ENCODE assay signal across 14 mouse cellular contexts in the genomic region with DNA sequence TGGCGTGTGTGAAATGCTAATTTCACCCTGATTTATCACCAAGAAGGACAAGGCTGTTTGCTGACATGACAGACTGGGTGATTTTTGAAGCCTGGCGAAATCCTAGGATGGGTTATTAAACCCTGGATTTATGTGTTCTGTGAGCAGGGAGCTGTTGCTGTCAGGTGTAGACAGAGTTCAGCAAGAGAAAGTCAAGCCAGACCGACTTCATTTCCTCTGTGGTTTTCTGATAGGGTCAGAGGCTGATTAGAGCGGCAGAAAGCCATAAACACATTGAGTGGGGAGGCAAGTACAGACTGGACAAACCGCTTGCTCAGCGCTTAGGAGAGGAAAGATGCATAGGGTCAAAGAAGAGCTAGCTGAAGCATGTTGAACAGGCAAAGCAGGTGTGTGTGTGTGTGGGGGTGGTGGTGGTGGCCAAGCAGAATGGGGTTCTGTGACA.
DNase-seq lines count a peak whose midpoint lies in the region; ATAC-seq and TF ChIP-seq lines count a peak whose summit lies in the region.
"Had no signal": no experiment of that assay in that cellular context is flagged by ENCODE, and none has a peak within 500 bp of the region (broad histone marks: within the 10 kb centered on the region; RNA-seq: fewer than 3 reads in every experiment).

No protein-coding gene starts in this region.

- DNase-seq in kidney, adult 18-20 months, result no peak
- DNase-seq in urinary bladder, postnatal 36 days (ENCODE audit: low spot score in 2 of 2), result peak; percentile 52 to 55
- no peak for DNase-seq in urinary bladder, postnatal 4 days (ENCODE audit: low spot score in 2 of 2)
- DNase-seq in kidney, postnatal 0 days (ENCODE audit: low spot score), result peak; percentile 89
- peak; percentile 16 for DNase-seq in yolk sac, embryonic 10.5 days (ENCODE audit: low spot score)
- no peak for DNase-seq in right cerebral cortex, adult 2 months (ENCODE audit: low spot score in 2 of 2)
- no peak for DNase-seq in layer of hippocampus, adult 18-20 months (ENCODE audit: low spot score in 2 of 2)
- DNase-seq: cerebellum, adult 18-20 months; left cerebral cortex, postnatal 4 days; lung, postnatal 4 days; thymus, adult 2 months had no signal

- no peaks in the 10 kb centered on the region for H3K27me3 ChIP-seq in kidney, embryonic 14.5 days (ENCODE audit: control insufficient read depth, insufficient read depth, low read length)
- H3K27me3 ChIP-seq in kidney, postnatal 0 days (ENCODE audit: insufficient read depth, low read length), result no peaks in the 10 kb centered on the region
- H3K27me3 ChIP-seq: liver, embryonic 15.5 days had no signal

- ATAC-seq in kidney, embryonic 14.5 days (ENCODE audit: low FRiP score, low TSS enrichment), result peak; percentile 74
- ATAC-seq in kidney, postnatal 0 days (replicated peaks; ENCODE audit: low FRiP score, low read depth), result peak; percentile 48

- H3K4me2 ChIP-seq in kidney, embryonic 14.5 days (replicated peaks; ENCODE audit: low read depth, low read length), result no peak overlapping the region
- no peak overlapping the region for H3K4me2 ChIP-seq in kidney, postnatal 0 days (ENCODE audit: low read length)
- H3K4me2 ChIP-seq: liver, embryonic 15.5 days had no signal

- H3K9ac ChIP-seq in kidney, embryonic 14.5 days (ENCODE audit: low read depth, low read length), result no peak overlapping the region
- no peak overlapping the region for H3K9ac ChIP-seq in kidney, postnatal 0 days (ENCODE audit: low read depth, low read length)
- H3K9ac ChIP-seq: liver, embryonic 15.5 days had no signal

- H3K9me3 ChIP-seq in kidney, embryonic 14.5 days (ENCODE audit: control insufficient read depth, low read length), result no peaks in the 10 kb centered on the region
- no peaks in the 10 kb centered on the region for H3K9me3 ChIP-seq in kidney, postnatal 0 days (replicated peaks; ENCODE audit: low read length)
- H3K9me3 ChIP-seq: forebrain, embryonic 10.5 days; liver, embryonic 15.5 days had no signal

- peaks cover 31% of the 10 kb centered on the region for H3K4me1 ChIP-seq in kidney, embryonic 14.5 days (ENCODE audit: control insufficient read depth, insufficient read depth, low read length)
- H3K4me1 ChIP-seq in kidney, postnatal 0 days (replicated peaks; ENCODE audit: insufficient read depth, low read length), result peaks cover 20% of the 10 kb centered on the region
- H3K4me1 ChIP-seq: liver, embryonic 15.5 days had no signal

- H3K27ac ChIP-seq in kidney, embryonic 14.5 days (ENCODE audit: low read depth, low read length), result no peak overlapping the region; the same call in 1 of the 2 replicates
- no peak overlapping the region; the same call in 1 of the 2 replicates for H3K27ac ChIP-seq in kidney, postnatal 0 days
- H3K27ac ChIP-seq: forebrain, embryonic 10.5 days; liver, embryonic 15.5 days had no signal

- H3K4me3 ChIP-seq in kidney, embryonic 14.5 days (ENCODE audit: low read length), result no peak overlapping the region
- H3K4me3 ChIP-seq in kidney, postnatal 0 days (replicated peaks; ENCODE audit: low read depth, low read length), result no peak overlapping the region
- H3K4me3 ChIP-seq: forebrain, embryonic 10.5 days; liver, embryonic 15.5 days had no signal

- no peaks in the 10 kb centered on the region for H3K36me3 ChIP-seq in kidney, embryonic 14.5 days (ENCODE audit: control insufficient read depth, insufficient read depth, low read length)
- no peaks in the 10 kb centered on the region for H3K36me3 ChIP-seq in kidney, postnatal 0 days (ENCODE audit: insufficient read depth, low read length)
- H3K36me3 ChIP-seq: forebrain, embryonic 10.5 days; liver, embryonic 15.5 days had no signal

- 8% methylated on average over 6 of the region's 6 CpGs for WGBS in kidney, embryonic 14.5 days
- WGBS in kidney, postnatal 0 days, result 20% methylated on average over 6 of the region's 6 CpGs

- no peak for TF ChIP-seq CTCF in kidney, postnatal 0 days (IDR thresholded peaks at IDR 0.05; ENCODE audit: low read depth)

Comparison
In these comparisons a context has a peak if more than half of its experiments do, and no peak if none do; other contexts are left out.
1. DNase-seq: peak in urinary bladder, postnatal 36 days (2 of 2), kidney, postnatal 0 days (single experiment) and yolk sac, embryonic 10.5 days (single experiment); none in kidney, adult 18-20 months (single experiment), urinary bladder, postnatal 4 days (0 of 2), right cerebral cortex, adult 2 months (0 of 2) and layer of hippocampus, adult 18-20 months (0 of 2).